Mouse (Mus musculus): ENCODE results near the gene Ier3.

Gene Ier3

GRCm38 (mm10) chr17:35821439-35822430, at the start of gene Ier3:
Gene Ier3 (plus strand): TSS chr17:35821684.
- CTCF ChIA-PET, result interaction anchor here (0.5 kb wide), 1 partner anchor 525 kb away, joined by 5 read pairs; no protein-coding TSS in a partner anchor

GRCm38 (mm10) chr17:35776811-35777609, 44.5 kb upstream of the Ier3 start:
- CTCF ChIA-PET, result no interaction called here

- CTCF ChIA-PET, result no interaction called here
These were observed 42.5 kb upstream of the Ier3 start for GRCm38 (mm10) chr17:35778965-35779364.

GRCm38 (mm10) chr17:35779466-35780205, 41.8 kb upstream of the Ier3 start:
- CTCF ChIA-PET, result no interaction called here

- CTCF ChIA-PET, result no interaction called here
These were observed 41.1 kb upstream of the Ier3 start for GRCm38 (mm10) chr17:35780362-35780761.

GRCm38 (mm10) chr17:35782398-35782797, 39.1 kb upstream of the Ier3 start:
- CTCF ChIA-PET, result interaction anchor here (0.7 kb wide), 1 partner anchor 12 kb away, joined by 3 read pairs; no protein-coding TSS in a partner anchor

GRCm38 (mm10) chr17:35782924-35783323, 38.6 kb upstream of the Ier3 start:
- CTCF ChIA-PET, result interaction anchor here (0.7 kb wide), 1 partner anchor 8 kb away, joined by 4 read pairs; no protein-coding TSS in a partner anchor

- CTCF ChIA-PET, result no interaction called here
These were observed 37.5 kb upstream of the Ier3 start for GRCm38 (mm10) chr17:35783944-35784343.

GRCm38 (mm10) chr17:35785140-35785539, 36.3 kb upstream of the Ier3 start:
- CTCF ChIA-PET, result no interaction called here

- CTCF ChIA-PET, result no interaction called here
These were observed 34.0 kb upstream of the Ier3 start for GRCm38 (mm10) chr17:35787493-35787892.

- CTCF ChIA-PET, result interaction anchor here (0.7 kb wide), 1 partner anchor 113 kb away, joined by 7 read pairs; no protein-coding TSS in a partner anchor
These were observed 33.5 kb upstream of the Ier3 start for GRCm38 (mm10) chr17:35788025-35788424.

- CTCF ChIA-PET, result no interaction called here
These were observed 30.6 kb upstream of the Ier3 start for GRCm38 (mm10) chr17:35790933-35791332.

- CTCF ChIA-PET, result no interaction called here
These were observed 28.6 kb upstream of the Ier3 start for GRCm38 (mm10) chr17:35792837-35793236.

- CTCF ChIA-PET, result no interaction called here
These were observed 26.4 kb upstream of the Ier3 start for GRCm38 (mm10) chr17:35795099-35795498.

- CTCF ChIA-PET, result no interaction called here
These were observed 25.8 kb upstream of the Ier3 start for GRCm38 (mm10) chr17:35795656-35796055.

- CTCF ChIA-PET, result no interaction called here
These were observed 24.6 kb upstream of the Ier3 start for GRCm38 (mm10) chr17:35796835-35797234.

- CTCF ChIA-PET, result no interaction called here
These were observed 20.6 kb upstream of the Ier3 start for GRCm38 (mm10) chr17:35800905-35801304.

GRCm38 (mm10) chr17:35803020-35803419, 18.5 kb upstream of the Ier3 start:
- CTCF ChIA-PET, result interaction anchor here (0.6 kb wide), 1 partner anchor 201 kb away, joined by 7 read pairs; no protein-coding TSS in a partner anchor

- CTCF ChIA-PET, result no interaction called here
These were observed 17.6 kb upstream of the Ier3 start for GRCm38 (mm10) chr17:35803858-35804399.

- CTCF ChIA-PET, result no interaction called here
These were observed 13.4 kb upstream of the Ier3 start for GRCm38 (mm10) chr17:35808073-35808472.

GRCm38 (mm10) chr17:35809395-35809794, 12.1 kb upstream of the Ier3 start:
- CTCF ChIA-PET, result no interaction called here
